In the genomic region with DNA sequence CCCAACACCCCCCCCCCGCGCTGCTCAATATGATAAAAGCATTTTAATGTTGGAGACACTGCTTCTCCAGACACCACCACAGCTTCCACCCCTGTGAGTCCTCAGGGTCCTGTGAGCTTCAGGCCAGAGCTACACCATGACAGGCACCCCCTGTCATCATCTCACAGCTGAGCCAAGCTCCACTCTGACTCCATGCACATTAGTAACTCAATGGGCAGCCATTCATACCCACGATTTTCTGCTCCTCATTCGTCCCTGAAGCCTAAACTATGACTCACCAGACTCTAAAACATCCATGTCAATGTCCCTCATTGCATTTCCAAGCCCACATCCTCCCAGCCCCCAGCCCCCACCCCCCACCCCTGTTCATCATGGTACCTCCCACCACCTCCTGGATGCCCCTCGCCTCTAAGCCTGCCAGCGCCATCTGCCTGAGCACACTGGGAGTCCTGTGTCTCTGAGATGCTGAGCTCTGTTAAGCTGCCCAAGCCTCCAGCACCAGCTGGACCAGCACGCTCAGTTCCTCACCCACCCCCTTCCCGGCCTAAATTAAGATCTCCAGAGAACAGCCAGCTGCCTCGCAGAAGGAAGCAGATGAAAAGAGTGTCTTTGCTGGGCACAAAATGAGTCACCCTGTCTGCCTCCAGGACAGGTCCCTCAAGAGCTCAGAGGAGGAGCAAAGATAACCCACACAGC, we compare ENCODE assay signal across 9 mouse cellular contexts. TPM values are rescaled to one million over a fixed set of nuclear protein-coding genes. Genes with fewer than 3 reads are reported as not detected.
DNase-seq lines count a peak whose midpoint lies in the region; ATAC-seq and TF ChIP-seq lines count a peak whose summit lies in the region.
"Had no signal": no experiment of that assay in that cellular context is flagged by ENCODE, and none has a peak within 500 bp of the region (broad histone marks: within the 10 kb centered on the region; RNA-seq: fewer than 3 reads in every experiment).

No protein-coding gene starts in this region.

- H3K4me1 ChIP-seq in kidney, postnatal 0 days (replicated peaks; ENCODE audit: insufficient read depth, low read length): no peaks in the 10 kb centered on the region
- H3K4me1 ChIP-seq in forebrain, embryonic 12.5 days: peaks cover 73% of the 10 kb centered on the region
- H3K4me1 ChIP-seq in neural tube, embryonic 13.5 days (replicated peaks): peaks cover 83% of the 10 kb centered on the region

- H3K27ac ChIP-seq in kidney, postnatal 0 days: no peak overlapping the region
- peak overlapping the region; percentile 83 for H3K27ac ChIP-seq in forebrain, embryonic 12.5 days
- H3K27ac ChIP-seq in neural tube, embryonic 13.5 days (replicated peaks): peak overlapping the region; percentile 74

- H3K36me3 ChIP-seq in kidney, postnatal 0 days (ENCODE audit: insufficient read depth, low read length): no peaks in the 10 kb centered on the region
- no peaks in the 10 kb centered on the region for H3K36me3 ChIP-seq in forebrain, embryonic 12.5 days (replicated peaks)
- no peaks in the 10 kb centered on the region for H3K36me3 ChIP-seq in neural tube, embryonic 13.5 days

- DNase-seq in kidney, postnatal 0 days (ENCODE audit: low spot score): peak; percentile 32
- DNase-seq in kidney, adult 9 months: no peak
- peak; percentile 72 to 74 for DNase-seq in layer of hippocampus, postnatal 10 days (ENCODE audit: low spot score in 2 of 2)
- DNase-seq in ovary, postnatal 10 days (ENCODE audit: low spot score): no peak
- DNase-seq in kidney, adult 8-10 months: no peak

- H3K9me3 ChIP-seq in kidney, postnatal 0 days (replicated peaks; ENCODE audit: low read length): no peaks in the 10 kb centered on the region
- no peaks in the 10 kb centered on the region for H3K9me3 ChIP-seq in forebrain, embryonic 12.5 days
- H3K9me3 ChIP-seq in neural tube, embryonic 13.5 days: no peaks in the 10 kb centered on the region
- H3K9me3 ChIP-seq: megakaryocyte, embryonic 14.5 days had no signal

- no peak for TF ChIP-seq CTCF in kidney, postnatal 0 days (IDR thresholded peaks at IDR 0.05; ENCODE audit: low read depth)

- no peaks in the 10 kb centered on the region for H3K27me3 ChIP-seq in kidney, postnatal 0 days (ENCODE audit: insufficient read depth, low read length)
- H3K27me3 ChIP-seq in forebrain, embryonic 12.5 days: 0 out of 2 replicates have a peak, but pooled peaks cover 12% of the 10 kb centered on the region
- H3K27me3 ChIP-seq in neural tube, embryonic 13.5 days: peaks cover 19% of the 10 kb centered on the region

- WGBS in kidney, postnatal 0 days: 43% methylated on average over 9 of the region's 9 CpGs
- WGBS in forebrain, embryonic 12.5 days: 28% methylated on average over 9 of the region's 9 CpGs
- whole genome bisulfite sequencing in neural tube, embryonic 13.5 days: 28% methylated on average over 9 of the region's 9 CpGs

- no peak for ATAC-seq in kidney, postnatal 0 days (replicated peaks; ENCODE audit: low FRiP score, low read depth)
- ATAC-seq in forebrain, embryonic 12.5 days (ENCODE audit: low FRiP score): peak; percentile 76
- ATAC-seq in neural tube, embryonic 13.5 days (ENCODE audit: low read depth): peak; percentile 37
- no peak for ATAC-seq in erythroblast, adult 5-6 weeks (replicated peaks; ENCODE audit: low FRiP score, poor library complexity, severe bottlenecking)

- H3K4me2 ChIP-seq in kidney, postnatal 0 days (ENCODE audit: low read length): no peak overlapping the region
- no peak overlapping the region for H3K4me2 ChIP-seq in forebrain, embryonic 12.5 days
- H3K4me2 ChIP-seq in neural tube, embryonic 13.5 days: no peak overlapping the region

- H3K9ac ChIP-seq in kidney, postnatal 0 days (ENCODE audit: low read depth, low read length): no peak overlapping the region
- H3K9ac ChIP-seq in forebrain, embryonic 12.5 days: no peak overlapping the region
- no peak overlapping the region for H3K9ac ChIP-seq in neural tube, embryonic 13.5 days

- no peak overlapping the region for H3K4me3 ChIP-seq in kidney, postnatal 0 days (replicated peaks; ENCODE audit: low read depth, low read length)
- no peak overlapping the region for H3K4me3 ChIP-seq in forebrain, embryonic 12.5 days (replicated peaks)
- H3K4me3 ChIP-seq in neural tube, embryonic 13.5 days: no peak overlapping the region
- H3K4me3 ChIP-seq: megakaryocyte, embryonic 14.5 days had no signal

RNA-seq across cellular contexts. Expression of a gene that starts 46.2 kb away (rescaled TPM):
- 3.2 and 3.4 TPM in 2 replicates for polyA plus RNA-seq in kidney, postnatal 0 days (2015; fragmentation: Nextera tagmentation; extraction: Ambion mirVana)
- 11.0 and 14.0 TPM in 2 replicates for polyA plus RNA-seq in forebrain, embryonic 12.5 days (2016; fragmentation: Nextera tagmentation; extraction: Ambion mirVana)
- total RNA-seq in layer of hippocampus, postnatal 10 days (2021): 10 to 100 TPM; 95.2 to 96.3 TPM
- 34.2 and 35.8 TPM in 2 replicates for polyA plus RNA-seq in neural tube, embryonic 13.5 days (2015; fragmentation: Nextera tagmentation; extraction: Ambion mirVana)
- total RNA-seq in erythroblast, adult 5-6 weeks (2015; ENCODE audit: low replicate concordance): 0.42 TPM in 1 of 2 replicates, not detected in the other
- 0.14 and 0.51 TPM in 2 replicates for total RNA-seq in erythroblast, adult 5-6 weeks (2017; ENCODE audit: low replicate concordance)

Comparison
In these comparisons a context has a peak if more than half of its experiments do, and no peak if none do; other contexts are left out.
1. DNase-seq: peak in kidney, postnatal 0 days (single experiment) and layer of hippocampus, postnatal 10 days (2 of 2); none in kidney, adult 9 months (single experiment), ovary, postnatal 10 days (single experiment) and kidney, adult 8-10 months (0 of 2).
2. ATAC-seq: peak in forebrain, embryonic 12.5 days (single experiment) and neural tube, embryonic 13.5 days (single experiment); none in kidney, postnatal 0 days (single experiment) and erythroblast, adult 5-6 weeks (single experiment).